Mouse (Mus musculus) liver, embryonic 16.5 days (tissue): ENCODE data around the gene Pex7. TPM values are rescaled to one million over a fixed set of nuclear protein-coding genes. Genes with fewer than 3 reads are reported as not detected.

ENCODE experiments used
- ATAC-seq: fragments of 200-750 bp; cut with Nextera tagmentation; 2 replicates; pipeline ENCODE4 v1.8.0; 2017; ENCODE audit warnings: low read depth, mild to moderate bottlenecking, moderate number of reproducible peaks, moderate library complexity
- H3K27ac ChIP-seq: fragments of 300-500 bp; sonication (generic); 2 replicates; pipeline ENCODE4 v1.5.1; 2014; ENCODE audit warnings: mild to moderate bottlenecking, low read length
- H3K27me3 ChIP-seq: fragments of 300-500 bp; sonication (generic); 2 replicates; pipeline ENCODE4 v1.6.1; 2014; ENCODE audit warnings: low read depth, low read length, mixed read lengths; ENCODE audit not compliant: control insufficient read depth, insufficient read depth
- H3K36me3 ChIP-seq: fragments of 300-500 bp; sonication (generic); 2 replicates; pipeline ENCODE4 v1.6.1; 2014; ENCODE audit warnings: mild to moderate bottlenecking; ENCODE audit not compliant: control insufficient read depth, insufficient read depth
- H3K4me1 ChIP-seq: fragments of 300-500 bp; sonication (generic); 2 replicates; pipeline ENCODE4 v1.6.1; 2014; ENCODE audit warnings: low read depth, low read length, mixed read lengths; ENCODE audit not compliant: control insufficient read depth
- H3K4me2 ChIP-seq: fragments of 300-500 bp; sonication (generic); 2 replicates; pipeline ENCODE4 v1.6.1; 2014; ENCODE audit warnings: low read depth, low read length, mixed read lengths
- H3K4me3 ChIP-seq: fragments of 300-500 bp; sonication (generic); 2 replicates; pipeline ENCODE4 v1.5.1; 2014; ENCODE audit warnings: low read depth, mild to moderate bottlenecking, low read length
- H3K9ac ChIP-seq: fragments of 300-500 bp; sonication (generic); 2 replicates; pipeline ENCODE4 v1.6.1; 2014; ENCODE audit warnings: low read depth, low read length
- H3K9me3 ChIP-seq: fragments of 300-500 bp; sonication (generic); replicated peaks from 2 replicates; pipeline ENCODE4 v1.6.1; 2016; ENCODE audit warnings: low read length; ENCODE audit not compliant: control insufficient read depth
- WGBS: fragments of 180-500 bp; shearing (Covaris S2); extraction: QIAGEN DNeasy Blood & Tissue Kit; methylation state at CpG from one replicate; pipeline ENCODE4 v1.1.7; 2014; ENCODE audit not compliant: insufficient replicate concordance; 5-methylcytosine and 5-hydroxymethylcytosine counted together
- polyA plus RNA-seq: library from polyadenylated mRNA; unstranded; fragments of >200 nt; fragmentation: Nextera tagmentation; extraction: Ambion mirVana; gene quantifications from 2 replicates; pipeline ENCODE4 v1.2.1, GENCODE M21; 2015

The Pex7 gene
- polyA plus RNA-seq, 1 experiment from 2014 or later = 33.1 TPM

DNA sequence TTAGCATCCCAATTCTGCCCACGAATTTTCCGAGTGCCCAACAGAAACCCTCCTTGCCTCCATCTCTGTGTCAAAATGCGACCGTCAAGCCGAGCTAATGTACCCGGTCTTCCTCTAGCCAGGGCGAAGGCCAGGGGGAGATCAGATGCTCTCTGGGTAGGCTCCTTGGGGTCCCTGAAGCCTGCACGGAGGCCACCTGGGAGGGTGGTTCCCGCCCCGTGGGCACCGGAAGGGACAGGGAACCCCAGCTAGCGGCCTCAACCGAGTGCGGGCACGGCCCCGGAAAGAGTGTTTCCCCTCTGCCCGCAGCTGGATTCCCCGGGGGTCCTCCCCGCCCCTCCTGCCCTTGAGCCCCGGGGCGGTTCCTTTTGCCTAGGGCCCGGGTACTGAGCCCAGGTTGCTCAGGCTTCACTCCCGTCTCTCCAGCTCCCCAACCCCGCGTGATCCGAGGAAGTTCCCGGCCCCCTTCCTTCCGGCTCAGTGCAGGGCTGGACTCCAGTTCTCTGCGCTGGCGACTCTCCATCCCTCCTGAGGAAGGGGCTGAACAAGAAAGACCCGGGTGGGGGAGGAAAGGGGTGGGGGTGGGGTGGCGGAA, 57.6 kb downstream of the Pex7 start:
- Histone ChIP-seq H3K27me3 (peaks cover 49% of the 10 kb centered on the region), H3K36me3 (no peaks in the 10 kb centered on the region), H3K27ac (no peak overlapping the region), H3K4me3 (peak overlapping the region; percentile 50), H3K9ac (no peak overlapping the region), H3K4me2 (peak overlapping the region; percentile 72), H3K9me3 (no peaks in the 10 kb centered on the region), H3K4me1 (peaks cover 6% of the 10 kb centered on the region)
- WGBS = under 1% methylated on average over 32 of the region's 32 CpGs
- peak; percentile 24; the same call in 1 of the 2 replicates for ATAC-seq

- WGBS = 4% methylated on average over 44 of the region's 44 CpGs
Measured at GRCm38 (mm10) chr10:19848928-19849770, 58.3 kb downstream of the Pex7 start.

GRCm38 (mm10) chr10:19839836-19840235, 67.7 kb downstream of the Pex7 start:
- no peaks in the 10 kb centered on the region for H3K4me1 ChIP-seq

More at GRCm38 (mm10) chr10:19848928-19849770, 58.3 kb downstream of the Pex7 start:
- Histone ChIP-seq H3K9me3 (no peaks in the 10 kb centered on the region), H3K4me3 (peak overlapping the region; percentile 50), H3K36me3 (no peaks in the 10 kb centered on the region), H3K27ac (no peak overlapping the region), H3K4me2 (peak overlapping the region; percentile 72), H3K4me1 (peaks cover 6% of the 10 kb centered on the region), H3K9ac (no peak overlapping the region), H3K27me3 (peaks cover 49% of the 10 kb centered on the region)
- no peak for ATAC-seq

DNA sequence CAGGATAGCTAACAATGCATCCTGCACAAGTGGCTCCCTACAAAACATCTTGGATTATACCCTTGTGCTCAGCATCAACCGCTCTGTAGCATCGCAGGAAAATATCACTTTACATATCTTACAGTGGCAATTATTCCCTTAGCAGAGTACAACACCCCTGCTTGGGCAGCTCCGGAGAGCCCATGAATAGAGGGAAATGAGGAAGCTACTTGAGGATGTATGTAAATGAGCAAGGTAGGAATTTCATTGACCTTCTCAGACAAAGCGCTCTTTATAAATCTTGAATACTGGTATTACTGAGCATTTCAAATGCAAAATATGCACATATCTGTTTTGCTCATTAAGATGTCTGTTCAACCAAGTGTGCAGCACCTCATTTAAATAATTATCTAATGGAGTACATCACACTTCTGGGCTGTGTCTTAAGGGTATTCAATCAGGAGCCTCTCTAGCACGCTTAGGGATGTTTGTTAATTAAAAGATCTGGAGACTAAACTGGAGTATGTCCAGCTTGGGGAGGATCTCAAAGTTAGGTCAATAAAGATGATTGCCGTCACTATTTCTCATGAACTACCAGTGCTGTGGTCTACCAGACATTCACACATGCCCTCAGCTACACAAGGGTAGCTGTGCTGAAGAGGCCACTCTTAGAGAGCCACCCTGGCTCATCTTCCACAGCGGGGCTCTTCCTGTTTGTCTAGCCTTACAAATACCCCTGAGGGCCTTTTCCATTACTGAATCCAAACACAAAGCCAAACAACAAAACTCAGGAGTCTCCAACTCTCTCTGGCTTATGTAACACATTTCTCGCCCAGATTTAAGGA, 71.4 kb downstream of the Pex7 start:
- WGBS = 68% methylated on average over 8 of the region's 8 CpGs

More at GRCm38 (mm10) chr10:19839836-19840235, 67.7 kb downstream of the Pex7 start:
- no peaks in the 10 kb centered on the region for H3K27me3 ChIP-seq
- H3K4me2 ChIP-seq = no peak overlapping the region
- ATAC-seq = no peak
- no peaks in the 10 kb centered on the region for H3K36me3 ChIP-seq
- H3K9me3 ChIP-seq = no peaks in the 10 kb centered on the region
- H3K9ac ChIP-seq = no peak overlapping the region
- H3K27ac ChIP-seq = no peak overlapping the region
- 69% methylated on average over 5 of the region's 5 CpGs for WGBS
- H3K4me3 ChIP-seq = no peak overlapping the region

GRCm38 (mm10) chr10:19834222-19834621, 73.3 kb downstream of the Pex7 start:
- H3K27me3 ChIP-seq = no peaks in the 10 kb centered on the region
- ATAC-seq = no peak
- no peak overlapping the region for H3K27ac ChIP-seq
- no peak overlapping the region for H3K9ac ChIP-seq
- H3K36me3 ChIP-seq = no peaks in the 10 kb centered on the region
- no peaks in the 10 kb centered on the region for H3K9me3 ChIP-seq
- WGBS = 81% methylated on average over 6 of the region's 6 CpGs
- H3K4me1 ChIP-seq = no peaks in the 10 kb centered on the region
- H3K4me3 ChIP-seq = no peak overlapping the region
- no peak overlapping the region for H3K4me2 ChIP-seq

More for the DNA sequence above, 71.4 kb downstream of the Pex7 start:
- H3K27me3 ChIP-seq = no peaks in the 10 kb centered on the region
- H3K4me1 ChIP-seq = no peaks in the 10 kb centered on the region
- H3K4me2 ChIP-seq = no peak overlapping the region
- no peaks in the 10 kb centered on the region for H3K9me3 ChIP-seq
- no peak overlapping the region for H3K9ac ChIP-seq
- no peaks in the 10 kb centered on the region for H3K36me3 ChIP-seq
- ATAC-seq = no peak
- no peak overlapping the region for H3K4me3 ChIP-seq
- H3K27ac ChIP-seq = no peak overlapping the region

DNA sequence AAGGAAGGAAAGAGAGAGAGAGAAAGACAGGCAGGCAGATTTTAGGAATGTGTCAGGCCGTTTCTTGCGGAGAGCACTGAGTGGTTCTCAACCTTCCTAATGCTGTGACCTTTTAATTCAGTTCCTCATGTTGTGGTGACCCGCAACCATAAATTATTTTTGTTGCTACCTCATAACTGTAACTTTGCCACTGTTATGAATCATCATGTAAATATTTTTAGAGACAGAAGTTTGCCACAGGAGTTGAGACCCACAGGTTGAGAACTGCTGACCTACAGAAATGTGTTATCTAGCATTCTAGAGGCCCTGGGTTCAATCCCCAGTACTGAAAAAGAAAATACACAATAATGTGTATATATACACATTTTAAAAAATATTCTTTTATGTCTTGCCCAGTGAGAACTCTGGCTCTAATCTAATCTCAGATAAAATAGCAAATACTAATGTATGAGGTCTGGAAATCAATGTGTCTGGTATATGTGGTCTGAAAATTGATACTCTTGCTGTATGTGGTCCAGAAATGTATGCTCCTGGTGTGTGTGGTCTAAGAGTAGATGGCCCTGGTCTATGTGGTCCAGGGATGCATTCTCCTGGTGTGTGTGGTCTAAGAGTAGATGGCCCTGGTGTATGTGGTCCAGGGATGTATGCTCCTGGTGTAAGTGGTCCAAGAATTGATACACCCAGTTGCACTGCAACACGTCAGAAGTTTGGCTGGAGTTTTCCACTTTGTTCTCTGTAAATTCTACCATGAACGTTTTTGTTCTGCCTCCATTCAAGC, 76.2 kb downstream of the Pex7 start:
- H3K36me3 ChIP-seq = no peaks in the 10 kb centered on the region
- H3K4me1 ChIP-seq = no peaks in the 10 kb centered on the region
- H3K9ac ChIP-seq = no peak overlapping the region
- no peak overlapping the region for H3K4me2 ChIP-seq
- no peaks in the 10 kb centered on the region for H3K27me3 ChIP-seq
- 47% methylated on average over 5 of the region's 5 CpGs for WGBS
- no peak for ATAC-seq
- H3K9me3 ChIP-seq = no peaks in the 10 kb centered on the region
- no peak overlapping the region for H3K4me3 ChIP-seq
- no peak overlapping the region for H3K27ac ChIP-seq

GRCm38 (mm10) chr10:19820986-19821385, 86.5 kb downstream of the Pex7 start:
- Histone ChIP-seq H3K4me2 (no peak overlapping the region), H3K27ac (no peak overlapping the region), H3K4me1 (no peaks in the 10 kb centered on the region; the same call in 1 of the 2 replicates), H3K9me3 (no peaks in the 10 kb centered on the region), H3K36me3 (no peaks in the 10 kb centered on the region), H3K9ac (no peak overlapping the region), H3K4me3 (no peak overlapping the region), H3K27me3 (peaks cover 6% of the 10 kb centered on the region; the same call in 1 of the 2 replicates)
- no peak for ATAC-seq
- WGBS = 38% methylated on average over 3 of the region's 3 CpGs

- Histone ChIP-seq H3K9ac (no peak overlapping the region), H3K36me3 (no peaks in the 10 kb centered on the region), H3K27me3 (peaks cover 6% of the 10 kb centered on the region; the same call in 1 of the 2 replicates), H3K4me3 (no peak overlapping the region), H3K27ac (no peak overlapping the region), H3K4me1 (no peaks in the 10 kb centered on the region; the same call in 1 of the 2 replicates), H3K9me3 (no peaks in the 10 kb centered on the region), H3K4me2 (no peak overlapping the region)
- no peak for ATAC-seq
- WGBS = 17% methylated on average over 16 of the region's 16 CpGs
Measured at GRCm38 (mm10) chr10:19818723-19819355, 88.7 kb downstream of the Pex7 start.
